Mouse (Mus musculus) heart, adult 18-20 months (tissue): ENCODE measurements around the gene Dusp22. TPM values are rescaled to one million over a fixed set of nuclear protein-coding genes. Genes with fewer than 3 reads are reported as not detected.

Experiments used
- DNase-seq, 2 experiments: peaks; one replicate each; pipeline ENCODE4 v3.0.0; 2021 to 2022; ENCODE audit warnings: mixed read lengths in 1 of 2
- total RNA-seq, 2 experiments: library from RNA; stranded (reverse); gene quantifications; 2 replicates each; pipeline ENCODE4 v1.2.3; 2021

The Dusp22 gene
- total RNA-seq, 2 experiments from 2014 or later, result 18.0 to 19.6 TPM

GRCm38 (mm10) chr13:30750461-30751303, 90.9 kb downstream of the Dusp22 start:
- DNase-seq, result no peak

GRCm38 (mm10) chr13:30751304-30751580, 91.4 kb downstream of the Dusp22 start:
- DNase-seq, result no peak

- DNase-seq, result no peak
Observed at GRCm38 (mm10) chr13:30752581-30753187, 92.9 kb downstream of the Dusp22 start.

GRCm38 (mm10) chr13:30753441-30753840, 93.6 kb downstream of the Dusp22 start:
- DNase-seq, result no peak

DNA sequence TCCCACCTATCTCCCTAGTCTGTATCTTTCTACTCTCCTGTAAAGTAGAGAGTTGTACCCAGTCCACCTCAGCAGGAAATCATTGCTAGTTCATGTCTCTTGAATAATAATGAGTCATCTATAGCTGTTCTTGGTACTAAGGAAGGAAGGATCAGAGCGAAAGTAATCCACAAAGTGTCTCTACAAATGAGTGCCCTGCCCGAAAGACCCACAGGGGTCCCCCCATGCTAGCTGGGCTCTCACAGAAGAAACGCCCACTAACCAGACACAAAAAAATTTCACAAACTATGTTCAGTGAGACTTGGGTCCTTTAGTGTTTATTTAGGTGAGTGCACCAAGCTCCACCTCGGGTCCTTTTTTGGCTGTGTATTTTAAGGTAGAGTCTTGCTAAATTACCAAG, 94.3 kb downstream of the Dusp22 start:
- no peak for DNase-seq

- DNase-seq, result no peak
Observed at GRCm38 (mm10) chr13:30754825-30755476, 95.2 kb downstream of the Dusp22 start.

- no peak for DNase-seq
Observed at GRCm38 (mm10) chr13:30755577-30755976, 95.8 kb downstream of the Dusp22 start.

DNA sequence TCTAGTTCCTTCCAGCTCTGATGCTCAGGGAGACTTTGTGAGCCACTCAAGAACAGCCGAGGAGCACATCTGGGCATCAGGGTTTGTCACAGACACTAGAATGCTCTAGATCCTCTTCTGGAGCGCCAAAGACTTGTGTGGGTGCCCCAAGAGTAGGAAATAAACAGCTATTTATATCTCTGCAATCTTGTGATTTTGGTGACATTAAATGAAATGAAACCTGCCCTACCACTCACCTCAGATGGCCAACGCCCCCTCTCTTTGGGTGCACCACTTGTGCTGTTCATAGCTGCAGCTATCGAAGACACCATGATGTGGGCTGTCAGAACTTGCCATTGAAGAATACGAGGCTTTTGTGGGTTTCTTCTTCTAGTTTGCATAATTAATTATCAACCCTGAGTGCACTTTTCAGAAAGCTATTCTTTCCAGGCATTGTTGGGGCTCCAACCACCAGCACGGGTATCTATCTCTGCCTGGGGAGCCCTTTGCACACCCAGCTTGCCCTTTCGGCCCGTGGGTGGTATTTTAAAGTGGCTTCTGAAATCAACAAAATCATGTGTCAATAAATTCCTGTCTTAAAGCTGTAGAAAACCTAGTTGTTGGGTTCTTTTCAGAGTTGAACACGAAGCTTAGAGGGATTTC, 96.3 kb downstream of the Dusp22 start:
- no peak for DNase-seq

- no peak for DNase-seq
Observed at GRCm38 (mm10) chr13:30757264-30757900, 97.6 kb downstream of the Dusp22 start.

DNA sequence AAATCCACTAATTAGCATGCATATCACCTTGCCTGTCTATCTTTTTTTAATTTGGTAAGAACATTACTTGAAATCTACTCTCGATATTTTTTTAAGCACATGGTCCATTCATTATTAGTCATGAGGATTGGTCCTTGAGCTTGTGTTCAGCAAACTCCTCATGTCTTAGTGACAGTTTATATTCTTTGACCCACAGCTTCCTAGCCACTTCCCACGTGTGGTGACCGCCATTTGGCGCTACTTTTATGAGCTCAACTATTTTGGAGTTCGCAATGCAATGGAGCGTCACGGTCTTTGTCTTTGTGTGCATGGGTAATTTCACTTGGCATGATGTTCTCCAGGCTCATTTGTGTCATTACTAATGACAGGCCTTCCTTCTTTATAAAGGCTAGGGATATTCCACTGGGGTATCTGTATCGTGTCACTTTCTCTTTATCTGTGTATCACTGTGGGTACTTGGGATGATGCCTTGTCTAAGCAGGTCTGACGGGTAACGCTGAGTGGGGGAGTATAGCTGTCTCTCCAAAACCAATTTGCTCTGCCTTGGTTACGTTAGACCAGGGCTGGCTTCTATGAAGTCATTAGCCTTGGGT, 99.1 kb downstream of the Dusp22 start:
- no peak for DNase-seq

DNA sequence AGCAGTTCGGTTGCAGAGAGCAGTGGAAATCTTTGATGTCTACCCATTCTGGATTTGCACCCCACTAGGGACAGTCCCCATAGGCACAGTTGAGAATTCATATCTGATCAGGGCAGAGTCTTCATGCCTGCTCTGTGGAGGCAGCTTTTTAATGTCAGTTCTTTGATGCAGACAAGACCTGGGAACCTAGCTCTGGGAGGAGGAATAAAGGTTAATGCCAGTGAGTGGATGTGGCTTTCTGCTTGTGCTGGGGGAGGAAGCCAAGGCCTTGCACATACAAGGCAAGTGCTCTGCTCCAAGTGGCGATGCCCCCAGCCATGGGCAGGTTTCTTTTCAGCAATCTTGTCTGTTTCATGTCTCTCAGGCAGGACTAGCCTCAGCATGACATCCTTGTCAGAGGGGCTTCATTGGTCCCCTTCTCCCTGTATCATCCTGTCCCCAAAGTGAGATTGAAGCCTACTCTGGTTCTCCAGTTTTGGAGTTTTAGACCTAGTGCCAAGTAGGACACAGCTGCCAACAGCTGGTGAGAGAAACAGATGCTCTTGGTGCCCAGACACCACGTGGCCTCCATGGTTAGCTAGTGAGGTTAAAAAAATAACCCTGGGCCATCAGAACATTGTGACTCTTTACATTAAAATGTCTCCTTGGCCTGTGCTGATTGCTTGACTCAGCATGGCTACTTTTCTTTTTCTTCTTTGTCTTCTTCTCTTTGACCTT, 100.7 kb downstream of the Dusp22 start:
- no peak for DNase-seq

Other genes starting within 250 kb of the Dusp22 start
- gene Uqcrfs1, start 114.6 kb upstream of the Dusp22 start, total RNA-seq, result 1,000 to 10,000 TPM; 1,275 to 1,335 TPM
- gene Irf4, start 89.2 kb downstream of the Dusp22 start, total RNA-seq, result 1 to 10 TPM; 1.1 to 5.5 TPM